Mouse (Mus musculus) c-Kit-positive CD71-positive TER-119-positive erythroid progenitor cells, embryonic 14.5 days (primary cell): ENCODE results near the gene Gprasp1.
"Not testable (repeated sequence)": the region's sequence is repeated elsewhere in the genome, so short reads cannot be mapped to it uniquely, and the experiment has no call there.

Source experiments
- DNase-seq: peaks from one replicate; pipeline ENCODE4 v3.0.0-alpha.2; 2013; ENCODE audit warnings: low spot score

Gene Gprasp1

GRCm38 (mm10) chrX:135837896-135838295 is 95.4 kb downstream of the Gprasp1 start:
- DNase-seq: no peak

- not testable (repeated sequence) for DNase-seq
These were observed 96.2 kb downstream of the Gprasp1 start, which contains the start of gene Gprasp2 for GRCm38 (mm10) chrX:135838521-135839360. TSS of gene Gprasp2 (plus strand) at chrX:135839034.

- peak; percentile 1 for DNase-seq
These were observed 97.2 kb downstream of the Gprasp1 start for GRCm38 (mm10) chrX:135839397-135840391.
